Mouse (Mus musculus): ENCODE data around the gene Smarcad1. TPM values are rescaled to one million over a fixed set of nuclear protein-coding genes. Genes with fewer than 3 reads are reported as not detected.
A peak's percentile ranks its signal among the peaks of the same experiment; 100 is the strongest.
"Not testable (repeated sequence)": the region's sequence is repeated elsewhere in the genome, so short reads cannot be mapped to it uniquely, and the experiment has no call there.

The Smarcad1 gene
- 33.4 TPM in 2 replicates for polyA plus RNA-seq (2015; fragmentation: Nextera tagmentation; extraction: Ambion mirVana)

GRCm38 (mm10) chr6:65042491-65043171 is at the start of gene Smarcad1:
Smarcad1 (plus strand) TSS chr6:65042583.
- WGBS: under 1% methylated on average over 81 of the region's 81 CpGs
- H3K4me2 ChIP-seq (ENCODE audit: low read depth, low read length): peak within 1 kb of the TSS; percentile 93
- no peaks in the 10 kb centered on the region for H3K27me3 ChIP-seq (ENCODE audit: control insufficient read depth, insufficient read depth, low read length)
- peak within 1 kb of the TSS; percentile 92 for H3K27ac ChIP-seq (ENCODE audit: low read length)
- H3K9ac ChIP-seq (ENCODE audit: low read length): peak within 1 kb of the TSS; percentile 99
- H3K36me3 ChIP-seq (ENCODE audit: control insufficient read depth, insufficient read depth): peaks cover 26% of the 10 kb centered on the region
- H3K4me3 ChIP-seq (ENCODE audit: low read length): peak within 1 kb of the TSS; percentile 89
- H3K4me1 ChIP-seq (ENCODE audit: control insufficient read depth, insufficient read depth, low read length): peaks cover 7% of the 10 kb centered on the region
- no peaks in the 10 kb centered on the region for H3K9me3 ChIP-seq (replicated peaks; ENCODE audit: control insufficient read depth, low read length)
- peak; percentile 89 for ATAC-seq (replicated peaks; ENCODE audit: extremely low read depth, insufficient read depth, low FRiP score)

- Histone ChIP-seq H3K4me3 (ENCODE audit: low read length) (no peak overlapping the region), H3K27me3 (ENCODE audit: control insufficient read depth, insufficient read depth, low read length) (no peaks in the 10 kb centered on the region), H3K36me3 (ENCODE audit: control insufficient read depth, insufficient read depth) (no peaks in the 10 kb centered on the region), H3K9me3 (replicated peaks; ENCODE audit: control insufficient read depth, low read length) (no peaks in the 10 kb centered on the region), H3K27ac (ENCODE audit: low read length) (no peak overlapping the region), H3K9ac (ENCODE audit: low read length) (no peak overlapping the region), H3K4me1 (ENCODE audit: control insufficient read depth, insufficient read depth, low read length) (no peaks in the 10 kb centered on the region), H3K4me2 (ENCODE audit: low read depth, low read length) (no peak overlapping the region)
- ATAC-seq (replicated peaks; ENCODE audit: extremely low read depth, insufficient read depth, low FRiP score): no peak
- WGBS: 37% methylated on average over 13 of the region's 13 CpGs
Observed at GRCm38 (mm10) chr6:64996824-64997421, 45.5 kb upstream of the Smarcad1 start.

- H3K4me3 ChIP-seq (ENCODE audit: low read length): no peak overlapping the region
- no peaks in the 10 kb centered on the region for H3K4me1 ChIP-seq (ENCODE audit: control insufficient read depth, insufficient read depth, low read length)
- no peak overlapping the region for H3K4me2 ChIP-seq (ENCODE audit: low read depth, low read length)
- no peaks in the 10 kb centered on the region for H3K36me3 ChIP-seq (ENCODE audit: control insufficient read depth, insufficient read depth)
- WGBS: 73% methylated on average over 2 of the region's 2 CpGs
- no peaks in the 10 kb centered on the region for H3K9me3 ChIP-seq (replicated peaks; ENCODE audit: control insufficient read depth, low read length)
- H3K9ac ChIP-seq (ENCODE audit: low read length): no peak overlapping the region
- no peak overlapping the region for H3K27ac ChIP-seq (ENCODE audit: low read length)
- no peak for ATAC-seq (replicated peaks; ENCODE audit: extremely low read depth, insufficient read depth, low FRiP score)
- no peaks in the 10 kb centered on the region for H3K27me3 ChIP-seq (ENCODE audit: control insufficient read depth, insufficient read depth, low read length)
Observed at GRCm38 (mm10) chr6:64997805-64998204, 44.6 kb upstream of the Smarcad1 start.

GRCm38 (mm10) chr6:65000757-65001156 is 41.6 kb upstream of the Smarcad1 start:
- H3K9ac ChIP-seq (ENCODE audit: low read length); ATAC-seq (replicated peaks; ENCODE audit: extremely low read depth, insufficient read depth, low FRiP score); H3K4me1 ChIP-seq (ENCODE audit: control insufficient read depth, insufficient read depth, low read length); H3K27ac ChIP-seq (ENCODE audit: low read length); H3K9me3 ChIP-seq (replicated peaks; ENCODE audit: control insufficient read depth, low read length); H3K4me3 ChIP-seq (ENCODE audit: low read length); H3K27me3 ChIP-seq (ENCODE audit: control insufficient read depth, insufficient read depth, low read length); H3K4me2 ChIP-seq (ENCODE audit: low read depth, low read length); H3K36me3 ChIP-seq (ENCODE audit: control insufficient read depth, insufficient read depth): not testable (repeated sequence)
- WGBS: 72% methylated on average over 5 of the region's 5 CpGs

- WGBS: 79% methylated on average over 3 of the region's 3 CpGs
- H3K4me1 ChIP-seq (ENCODE audit: control insufficient read depth, insufficient read depth, low read length): no peaks in the 10 kb centered on the region
Observed at GRCm38 (mm10) chr6:65002196-65002595, 40.2 kb upstream of the Smarcad1 start.

GRCm38 (mm10) chr6:65008836-65009235 is 33.5 kb upstream of the Smarcad1 start:
- no peak for ATAC-seq (replicated peaks; ENCODE audit: extremely low read depth, insufficient read depth, low FRiP score)
- WGBS: 26% methylated on average over 5 of the region's 5 CpGs

More at GRCm38 (mm10) chr6:65002196-65002595, 40.2 kb upstream of the Smarcad1 start:
- Histone ChIP-seq H3K36me3 (ENCODE audit: control insufficient read depth, insufficient read depth) (no peaks in the 10 kb centered on the region), H3K9ac (ENCODE audit: low read length) (no peak overlapping the region), H3K9me3 (replicated peaks; ENCODE audit: control insufficient read depth, low read length) (no peaks in the 10 kb centered on the region), H3K27me3 (ENCODE audit: control insufficient read depth, insufficient read depth, low read length) (no peaks in the 10 kb centered on the region), H3K4me3 (ENCODE audit: low read length) (no peak overlapping the region), H3K4me2 (ENCODE audit: low read depth, low read length) (no peak overlapping the region), H3K27ac (ENCODE audit: low read length) (no peak overlapping the region)
- no peak for ATAC-seq (replicated peaks; ENCODE audit: extremely low read depth, insufficient read depth, low FRiP score)

GRCm38 (mm10) chr6:65011444-65011990 is 30.9 kb upstream of the Smarcad1 start:
- Histone ChIP-seq H3K4me3 (ENCODE audit: low read length) (no peak overlapping the region), H3K4me2 (ENCODE audit: low read depth, low read length) (no peak overlapping the region), H3K9ac (ENCODE audit: low read length) (no peak overlapping the region), H3K4me1 (ENCODE audit: control insufficient read depth, insufficient read depth, low read length) (no peaks in the 10 kb centered on the region), H3K9me3 (replicated peaks; ENCODE audit: control insufficient read depth, low read length) (no peaks in the 10 kb centered on the region; the same call in 1 of the 2 replicates), H3K27me3 (ENCODE audit: control insufficient read depth, insufficient read depth, low read length) (no peaks in the 10 kb centered on the region), H3K27ac (ENCODE audit: low read length) (no peak overlapping the region), H3K36me3 (ENCODE audit: control insufficient read depth, insufficient read depth) (no peaks in the 10 kb centered on the region)
- WGBS: 82% methylated on average over 5 of the region's 5 CpGs
- no peak for ATAC-seq (replicated peaks; ENCODE audit: extremely low read depth, insufficient read depth, low FRiP score)

More at GRCm38 (mm10) chr6:65008836-65009235, 33.5 kb upstream of the Smarcad1 start:
- no peaks in the 10 kb centered on the region for H3K4me1 ChIP-seq (ENCODE audit: control insufficient read depth, insufficient read depth, low read length)
- no peaks in the 10 kb centered on the region for H3K36me3 ChIP-seq (ENCODE audit: control insufficient read depth, insufficient read depth)
- H3K4me2 ChIP-seq (ENCODE audit: low read depth, low read length): no peak overlapping the region
- no peak overlapping the region for H3K4me3 ChIP-seq (ENCODE audit: low read length)
- H3K27me3 ChIP-seq (ENCODE audit: control insufficient read depth, insufficient read depth, low read length): no peaks in the 10 kb centered on the region
- H3K9ac ChIP-seq (ENCODE audit: low read length): no peak overlapping the region
- H3K27ac ChIP-seq (ENCODE audit: low read length): no peak overlapping the region
- H3K9me3 ChIP-seq (replicated peaks; ENCODE audit: control insufficient read depth, low read length): no peaks in the 10 kb centered on the region; the same call in 1 of the 2 replicates

GRCm38 (mm10) chr6:65012142-65012541 is 30.2 kb upstream of the Smarcad1 start:
- Histone ChIP-seq H3K4me2 (ENCODE audit: low read depth, low read length) (no peak overlapping the region), H3K36me3 (ENCODE audit: control insufficient read depth, insufficient read depth) (no peaks in the 10 kb centered on the region), H3K9ac (ENCODE audit: low read length) (no peak overlapping the region), H3K27me3 (ENCODE audit: control insufficient read depth, insufficient read depth, low read length) (no peaks in the 10 kb centered on the region), H3K4me3 (ENCODE audit: low read length) (no peak overlapping the region), H3K4me1 (ENCODE audit: control insufficient read depth, insufficient read depth, low read length) (no peaks in the 10 kb centered on the region), H3K9me3 (replicated peaks; ENCODE audit: control insufficient read depth, low read length) (no peaks in the 10 kb centered on the region; the same call in 1 of the 2 replicates), H3K27ac (ENCODE audit: low read length) (no peak overlapping the region)
- no peak for ATAC-seq (replicated peaks; ENCODE audit: extremely low read depth, insufficient read depth, low FRiP score)
- 80% methylated on average over 2 of the region's 2 CpGs for WGBS

- Histone ChIP-seq H3K36me3 (ENCODE audit: control insufficient read depth, insufficient read depth) (no peaks in the 10 kb centered on the region), H3K4me2 (ENCODE audit: low read depth, low read length) (no peak overlapping the region), H3K4me3 (ENCODE audit: low read length) (no peak overlapping the region), H3K4me1 (ENCODE audit: control insufficient read depth, insufficient read depth, low read length) (0 out of 2 replicates have a peak, but pooled peaks cover 2% of the 10 kb centered on the region), H3K9ac (ENCODE audit: low read length) (no peak overlapping the region), H3K9me3 (replicated peaks; ENCODE audit: control insufficient read depth, low read length) (no peaks in the 10 kb centered on the region), H3K27me3 (ENCODE audit: control insufficient read depth, insufficient read depth, low read length) (no peaks in the 10 kb centered on the region), H3K27ac (ENCODE audit: low read length) (no peak overlapping the region)
- WGBS: 84% methylated on average over 10 of the region's 10 CpGs
- no peak for ATAC-seq (replicated peaks; ENCODE audit: extremely low read depth, insufficient read depth, low FRiP score)
Observed at GRCm38 (mm10) chr6:65017566-65017965, 24.8 kb upstream of the Smarcad1 start.
